Mouse (Mus musculus) embryo, embryonic 11 days (tissue): Measurements from ENCODE around the gene Fbp2.
"Not testable (repeated sequence)": the region's sequence is repeated elsewhere in the genome, so short reads cannot be mapped to it uniquely, and the experiment has no call there.

Source experiments
- DNase-seq: peaks from one replicate; pipeline ENCODE4 v3.0.0-alpha.2; 2015

Fbp2 gene

DNA sequence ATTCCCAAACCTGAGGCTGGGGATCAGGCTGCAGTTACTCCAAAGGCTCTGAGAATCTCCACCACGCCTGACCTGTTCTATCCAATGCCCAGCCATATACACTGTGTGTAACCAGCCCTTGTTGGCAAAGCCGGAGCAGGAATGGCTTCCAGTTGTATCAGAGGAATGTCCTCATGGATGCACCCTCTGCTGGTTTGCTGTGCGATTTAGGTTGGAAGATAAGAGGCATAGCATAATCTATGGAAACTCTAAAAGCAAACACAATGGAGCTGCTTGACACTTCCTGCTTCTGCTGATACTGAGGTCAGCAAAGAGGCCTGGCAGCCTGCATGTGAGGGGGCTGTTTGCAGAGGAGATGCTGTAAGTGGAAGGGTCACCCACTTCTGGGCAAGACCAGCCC lies 4.7 kb upstream of the Fbp2 start:
- no peak for DNase-seq

DNA sequence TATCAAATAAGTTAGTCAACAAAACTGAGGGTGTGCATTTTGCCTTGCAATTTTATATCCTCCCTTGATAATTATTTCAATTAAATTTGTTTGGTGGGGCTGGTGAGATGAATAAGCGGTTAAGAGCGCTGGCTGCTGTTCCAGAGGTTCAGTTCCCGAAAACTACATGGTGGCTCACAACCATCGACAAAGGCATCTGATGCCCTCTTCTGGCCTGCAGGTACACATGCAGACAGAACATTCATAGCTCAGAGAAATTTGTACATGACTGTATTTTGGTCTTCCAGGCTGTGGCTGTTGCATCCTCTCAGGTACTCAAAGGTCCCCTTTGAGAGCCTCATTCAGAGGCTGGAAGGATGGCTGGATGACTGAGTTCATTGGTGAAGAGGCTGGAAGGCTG lies 1.8 kb upstream of the Fbp2 start:
- no peak for DNase-seq

DNA sequence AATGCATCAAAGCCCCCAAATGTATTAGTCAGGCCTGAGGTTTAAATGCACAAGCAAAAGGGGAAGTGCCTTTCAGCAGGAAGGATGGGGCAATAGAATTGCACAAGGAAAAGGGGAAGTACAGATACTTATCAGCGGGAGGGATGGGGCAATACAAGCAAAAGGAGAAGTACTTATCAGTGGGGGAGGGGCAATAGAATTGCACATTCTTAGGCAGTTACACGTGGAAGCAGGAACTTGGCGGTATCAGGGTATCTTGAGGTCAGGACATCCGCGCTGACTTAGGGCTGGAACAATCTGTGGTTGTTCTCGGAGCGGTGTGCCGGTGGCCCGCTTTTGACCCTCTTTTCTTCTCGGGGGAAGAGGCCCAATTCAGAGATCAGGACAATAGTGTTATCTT lies 1.0 kb upstream of the Fbp2 start:
- not testable (repeated sequence) for DNase-seq

DNA sequence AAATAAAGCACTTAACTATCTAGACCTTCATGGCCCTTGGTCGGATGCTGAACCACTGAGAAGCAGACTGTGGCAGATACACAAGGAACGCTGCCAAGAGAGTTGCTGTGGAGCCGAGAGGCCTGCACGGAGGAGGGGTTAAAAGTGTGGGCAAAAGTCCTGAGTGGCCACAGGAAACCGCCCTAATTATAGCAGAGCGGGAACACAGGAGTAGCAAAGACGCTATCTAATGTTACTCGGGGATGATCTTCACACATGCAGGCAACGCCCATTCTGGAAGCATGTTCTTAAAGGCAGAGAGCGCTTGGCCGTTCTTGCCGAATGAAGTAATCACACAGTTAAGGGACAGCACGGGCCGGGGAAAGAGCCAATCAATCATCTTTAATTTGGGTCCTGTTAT lies 1.4 kb downstream of the Fbp2 start:
- DNase-seq, result no peak

DNA sequence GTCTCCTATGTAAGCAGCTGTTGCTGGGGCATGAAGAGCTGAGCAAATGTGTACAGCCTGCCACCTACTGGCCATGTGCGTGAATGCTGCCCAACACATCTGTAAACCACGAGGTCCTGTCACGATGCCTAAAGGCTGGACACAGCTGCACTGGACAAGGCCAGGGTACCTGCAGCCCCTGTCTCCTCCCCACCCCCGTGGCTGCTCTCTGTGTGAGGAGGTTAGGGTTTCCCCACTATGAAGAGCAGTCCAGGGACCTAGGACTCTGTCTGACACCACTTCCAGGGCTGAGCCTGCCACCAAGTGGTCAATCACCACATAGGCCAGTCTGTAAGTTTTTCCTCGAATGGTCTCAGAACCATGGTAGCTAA lies 1.9 kb downstream of the Fbp2 start:
- peak; percentile 89 for DNase-seq

DNA sequence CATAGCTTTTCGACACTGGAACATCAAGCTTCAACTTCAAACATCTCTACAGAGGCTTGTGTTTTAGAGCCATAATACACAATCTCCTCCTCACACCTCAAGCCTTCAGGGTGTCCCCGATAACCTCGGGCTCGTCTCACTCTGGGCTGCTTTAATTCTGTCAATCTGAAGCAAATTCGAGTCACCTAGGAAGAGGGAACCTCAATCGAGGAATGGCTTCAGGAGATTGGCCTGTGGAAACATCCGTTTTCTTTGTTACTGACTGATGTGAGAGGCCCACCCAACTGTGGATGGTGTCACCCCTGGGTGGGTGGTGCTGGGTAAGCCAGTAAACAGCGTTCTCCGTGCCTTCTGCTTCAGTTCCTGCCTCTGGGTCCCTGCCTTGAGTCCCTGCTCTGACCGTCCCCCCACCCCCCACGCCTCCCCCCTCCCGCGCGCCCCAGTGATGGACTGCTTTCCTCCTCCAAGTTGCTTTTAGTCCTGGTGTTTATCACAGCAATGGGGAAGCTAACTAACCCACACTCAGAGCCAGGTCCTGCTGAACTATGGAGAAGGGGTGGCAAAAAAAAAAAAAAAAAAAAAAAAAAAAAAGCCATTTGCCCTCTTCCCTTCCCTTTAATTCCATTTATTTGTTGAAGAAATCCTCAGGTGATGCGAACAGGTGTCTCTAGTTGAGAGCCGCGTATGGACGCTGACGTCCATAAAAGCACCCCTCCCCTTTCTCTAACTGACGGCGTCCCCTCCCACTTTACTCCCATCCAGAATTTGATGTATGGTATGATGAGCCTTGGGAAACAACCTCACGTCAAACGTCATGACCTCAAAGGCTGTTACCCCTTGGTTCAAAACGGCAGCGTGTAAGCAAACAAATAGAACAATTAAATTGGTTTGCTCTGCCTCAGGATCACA lies 2.6 kb downstream of the Fbp2 start:
- no peak for DNase-seq

DNA sequence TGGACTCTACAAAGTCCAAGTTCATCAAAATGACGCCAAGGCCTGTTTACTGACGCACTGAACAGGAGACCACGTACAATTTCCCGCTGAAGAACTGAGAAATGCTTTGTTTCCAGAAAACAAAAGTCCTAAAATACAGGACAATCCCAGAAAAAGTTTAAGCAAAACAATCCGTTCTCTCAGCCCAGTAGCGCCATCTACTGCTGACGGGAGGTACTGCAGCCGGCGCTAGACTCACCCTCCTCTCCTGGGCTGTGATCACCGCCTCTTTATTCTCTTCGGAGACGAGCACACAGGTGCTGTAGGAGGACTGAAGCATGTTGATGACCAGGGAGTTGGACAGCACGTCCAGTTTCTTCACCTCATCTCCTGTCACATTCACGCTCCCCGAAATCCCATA lies 3.6 kb downstream of the Fbp2 start:
- DNase-seq, result peak; percentile 55

DNA sequence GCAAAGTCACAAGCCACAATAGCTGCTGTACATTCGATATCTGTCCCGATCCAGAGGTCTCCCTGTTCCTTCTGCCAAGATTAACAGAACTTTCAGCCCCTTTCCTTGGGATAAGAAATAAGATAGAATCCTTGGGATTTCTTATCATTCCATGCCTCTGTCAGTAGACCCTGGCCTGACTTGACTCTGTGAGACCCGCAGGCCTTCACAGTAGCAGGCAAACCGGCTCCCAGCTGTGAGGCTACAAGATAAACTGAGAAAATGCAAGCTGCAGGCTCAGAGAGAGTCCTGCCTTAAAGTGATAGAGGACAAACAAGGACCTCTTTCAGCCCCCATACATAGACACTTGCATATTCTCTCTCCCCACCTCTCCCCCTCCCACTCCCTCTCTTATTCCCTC lies 24.9 kb downstream of the Fbp2 start:
- DNase-seq, result no peak

DNA sequence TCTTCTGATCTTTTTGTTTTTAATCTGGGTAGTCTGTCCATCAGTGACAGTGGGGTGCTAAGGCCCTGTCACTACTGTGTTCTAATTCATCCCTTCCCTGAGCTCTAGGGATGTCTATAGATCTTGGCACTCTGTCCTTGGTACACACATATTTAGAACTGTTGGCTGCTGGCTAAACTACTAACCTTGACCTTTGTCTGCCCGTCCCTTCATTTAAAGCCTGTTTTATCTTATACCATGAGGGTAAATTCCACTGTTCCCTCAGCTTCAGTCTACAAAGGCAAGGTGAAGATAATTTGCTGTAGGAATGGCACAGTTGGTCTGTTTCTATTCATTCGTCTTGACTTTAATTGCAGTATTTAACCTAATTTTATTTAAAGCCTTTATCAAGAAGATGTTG lies 26.0 kb downstream of the Fbp2 start:
- no peak for DNase-seq

DNA sequence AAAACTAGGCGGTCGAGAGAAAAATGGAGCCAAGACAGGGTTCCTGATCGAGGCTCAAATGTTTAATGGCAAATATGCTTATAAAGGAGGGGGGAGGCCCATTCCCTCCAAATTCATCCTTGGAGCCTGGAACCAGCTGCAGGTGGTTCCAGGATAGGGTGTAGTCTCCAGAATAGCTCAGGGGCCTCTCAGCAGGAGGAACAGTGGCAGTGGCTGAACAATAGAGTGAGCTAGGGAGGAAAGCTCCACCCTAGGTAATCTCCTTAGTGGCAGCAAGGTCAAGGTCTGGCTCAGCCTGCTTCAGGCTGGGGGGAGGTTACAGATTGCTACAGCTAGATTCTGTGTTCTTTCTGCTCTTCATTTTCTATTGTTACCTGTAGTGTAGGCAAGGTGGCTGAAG lies 42.5 kb downstream of the Fbp2 start:
- DNase-seq, result not testable (repeated sequence)

DNA sequence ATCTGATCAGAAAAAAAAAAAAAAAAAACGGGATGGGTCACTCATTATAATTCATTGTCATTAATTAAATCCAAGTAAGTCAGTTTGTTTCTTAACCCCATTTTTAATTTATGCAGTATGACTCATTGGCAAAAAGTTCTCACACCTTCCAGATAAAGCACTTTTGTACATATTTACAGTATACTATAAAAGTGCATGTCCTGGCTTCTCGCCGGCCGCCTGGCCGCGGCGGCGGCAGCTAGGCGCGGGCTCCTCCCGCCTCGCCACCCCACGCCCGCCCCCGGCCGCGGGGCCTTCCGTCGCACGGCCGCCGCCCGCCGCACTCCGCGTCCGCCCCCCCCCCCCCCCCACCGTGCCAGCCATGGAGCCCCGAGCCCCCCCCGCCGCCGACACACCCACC lies 45.5 kb downstream of the Fbp2 start:
- peak; percentile 36 for DNase-seq

DNA sequence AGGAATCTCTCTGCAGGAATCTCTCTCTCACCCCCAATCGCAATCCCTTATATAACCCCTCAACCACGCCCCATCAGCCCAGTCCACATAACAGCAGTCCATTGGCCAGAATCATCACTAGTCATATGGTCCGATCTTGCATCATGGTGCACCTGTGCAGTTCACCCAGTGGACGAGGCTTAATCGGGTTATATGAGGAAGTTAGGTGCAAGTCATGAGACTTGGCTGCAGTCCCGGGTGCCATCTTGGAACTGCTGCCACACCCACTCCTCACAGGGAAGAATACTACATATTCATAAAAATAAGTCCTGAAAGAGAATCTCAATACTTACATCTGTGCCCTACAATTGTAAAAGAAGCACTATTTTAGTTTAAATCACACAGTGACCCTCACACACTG lies 50.2 kb downstream of the Fbp2 start:
- DNase-seq, result not testable (repeated sequence)
